Comparison of ENCODE assay signal across 10 mouse cellular contexts in genomic region chr6:34760023-34760422, GRCm38 (mm10). TPM values are rescaled to one million over a fixed set of nuclear protein-coding genes. Genes with fewer than 3 reads are reported as not detected.
DNase-seq lines count a peak whose midpoint lies in the region; ATAC-seq and TF ChIP-seq lines count a peak whose summit lies in the region.
"Had no signal": no experiment of that assay in that cellular context is flagged by ENCODE, and none has a peak within 500 bp of the region (broad histone marks: within the 10 kb centered on the region; RNA-seq: fewer than 3 reads in every experiment).

No protein-coding gene starts in this region.

- no peak overlapping the region for H3K4me2 ChIP-seq in lung, postnatal 0 days (replicated peaks; ENCODE audit: low read depth, low read length)
- H3K4me2 ChIP-seq: lung, embryonic 15.5 days; stomach, embryonic 15.5 days had no signal

- H3K4me3 ChIP-seq in left cerebral cortex, adult 2 months, result no peak overlapping the region
- H3K4me3 ChIP-seq in lung, postnatal 0 days (ENCODE audit: low read depth, low read length), result no peak overlapping the region
- H3K4me3 ChIP-seq: lung, embryonic 15.5 days; stomach, embryonic 15.5 days had no signal

- TF ChIP-seq EP300 in lung, postnatal 0 days (IDR thresholded peaks at IDR 0.05), result no peak

- ATAC-seq in cerebellum, adult (ENCODE audit: insufficient number of reproducible peaks, low FRiP score, low TSS enrichment), result 0 out of 2 replicates have a peak, but pooled peaks have one; percentile 43
- ATAC-seq in erythroblast, adult 5-6 weeks (replicated peaks; ENCODE audit: low FRiP score, poor library complexity, severe bottlenecking), result 0 out of 2 replicates have a peak, but pooled peaks have one; percentile 50
- ATAC-seq in lung, postnatal 0 days, result no peak; the same call in 1 of the 2 replicates
- ATAC-seq in monocyte, adult 5-6 weeks (replicated peaks; ENCODE audit: insufficient number of reproducible peaks, low FRiP score, low TSS enrichment, poor library complexity, severe bottlenecking), result no peak

- WGBS in lung, postnatal 0 days, result 30% methylated on average over 4 of the region's 4 CpGs

- H3K27me3 ChIP-seq in lung, postnatal 0 days (replicated peaks; ENCODE audit: insufficient read depth, low read length), result no peaks in the 10 kb centered on the region
- H3K27me3 ChIP-seq: lung, embryonic 15.5 days; stomach, embryonic 15.5 days had no signal

- no peaks in the 10 kb centered on the region for H3K9me3 ChIP-seq in lung, postnatal 0 days (ENCODE audit: low read length)
- H3K9me3 ChIP-seq: lung, embryonic 15.5 days; stomach, embryonic 15.5 days had no signal

- no peaks in the 10 kb centered on the region for H3K4me1 ChIP-seq in lung, postnatal 0 days (ENCODE audit: insufficient read depth, low read depth, low read length)
- H3K4me1 ChIP-seq: lung, embryonic 15.5 days; stomach, embryonic 15.5 days had no signal

- H3K36me3 ChIP-seq in lung, postnatal 0 days (ENCODE audit: insufficient read depth, low read length), result peaks cover 19% of the 10 kb centered on the region

- TF ChIP-seq CTCF in left cerebral cortex, adult 2 months (IDR thresholded peaks at IDR 0.05), result peak; percentile 78
- peak; percentile 75 for TF ChIP-seq CTCF in lung, postnatal 0 days (IDR thresholded peaks at IDR 0.05)

- no peak overlapping the region for H3K27ac ChIP-seq in left cerebral cortex, adult 2 months
- no peak overlapping the region for H3K27ac ChIP-seq in lung, postnatal 0 days (ENCODE audit: low read length)
- H3K27ac ChIP-seq: lung, embryonic 15.5 days; stomach, embryonic 15.5 days had no signal

- intact Hi-C loops in left cerebral cortex, adult 2 months (cut with DNase I), result no loop called here

- H3K9ac ChIP-seq in lung, postnatal 0 days (replicated peaks; ENCODE audit: low read depth), result no peak overlapping the region
- H3K9ac ChIP-seq: lung, embryonic 15.5 days; stomach, embryonic 15.5 days had no signal

- no peak for DNase-seq in cerebellum, adult 9-11 months
- peak; percentile 18 to 38 for DNase-seq in left cerebral cortex, adult 2 months (ENCODE audit: extremely low spot score in 1 of 2, low spot score in 2 of 2)
- no peak for DNase-seq in left cerebral cortex, adult 8-10 months (ENCODE audit: low spot score in 2 of 2)
- peak; percentile 11 for DNase-seq in WW6 (ENCODE audit: low read depth, low spot score)
- peak; percentile 86 for DNase-seq in lung, postnatal 0 days (ENCODE audit: low spot score)

RNA-seq across cellular contexts. Expression of gene Agbl3, which starts 20.2 kb away (rescaled TPM):
- 10 to 100 TPM; 13.8 to 14.3 TPM for total RNA-seq in left cerebral cortex, adult 2 months (2021)
- 10 to 100 TPM; 14.4 to 18.7 (median 15.8) TPM for total RNA-seq in left cerebral cortex, adult 8-10 months (2022)
- total RNA-seq in erythroblast, adult 5-6 weeks (2015; ENCODE audit: low replicate concordance), result 1.2 and 4.4 TPM in 2 replicates
- 2.0 and 4.6 TPM in 2 replicates for total RNA-seq in erythroblast, adult 5-6 weeks (2017; ENCODE audit: low replicate concordance)
- 13.2 and 16.0 TPM in 2 replicates for polyA plus RNA-seq in lung, postnatal 0 days (2015; fragmentation: Nextera tagmentation; extraction: Ambion mirVana)
- 0.53 to 3.0 TPM in 2 of 3 replicates, not detected in the other for total RNA-seq in monocyte, adult 5-6 weeks (2017)

Comparison
In these comparisons a context has a peak if more than half of its experiments do, and no peak if none do; other contexts are left out.
1. DNase-seq: peak in left cerebral cortex, adult 2 months (2 of 2), WW6 (single experiment) and lung, postnatal 0 days (single experiment); none in cerebellum, adult 9-11 months (single experiment) and left cerebral cortex, adult 8-10 months (0 of 2).
2. ATAC-seq: peak in cerebellum, adult (single experiment) and erythroblast, adult 5-6 weeks (single experiment); none in lung, postnatal 0 days (single experiment) and monocyte, adult 5-6 weeks (single experiment).